Mouse (Mus musculus): ENCODE data around the gene 1700047I17Rik2.
"Not testable (repeated sequence)": the region's sequence is repeated elsewhere in the genome, so short reads cannot be mapped to it uniquely, and the experiment has no call there.

1700047I17Rik2 gene

DNA sequence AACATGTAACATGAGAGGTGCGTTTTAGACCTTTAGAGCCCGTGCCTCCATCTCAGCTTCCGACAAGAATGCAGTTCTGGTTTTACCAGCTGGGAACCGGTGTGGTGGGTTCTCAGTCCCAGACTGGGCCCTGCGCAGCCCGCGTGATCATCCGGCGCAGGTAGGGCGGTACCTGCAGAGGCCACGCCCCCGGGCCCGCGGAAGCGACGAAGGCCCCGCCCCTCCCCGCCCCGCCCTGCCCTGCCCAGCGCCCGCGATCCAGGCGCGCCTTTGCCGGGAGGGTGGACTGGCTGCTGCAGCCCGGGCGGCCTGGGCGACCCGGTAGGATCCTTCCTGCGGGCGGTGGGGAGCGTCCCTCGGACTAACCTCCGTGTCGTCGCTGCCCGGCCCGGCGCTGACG, at the start of gene 1700047I17Rik2:
Gene 1700047I17Rik2 (plus strand): TSS at position 287 of the 400 bp plus-strand sequence.
- DNase-seq (ENCODE audit: low spot score) = not testable (repeated sequence)

DNA sequence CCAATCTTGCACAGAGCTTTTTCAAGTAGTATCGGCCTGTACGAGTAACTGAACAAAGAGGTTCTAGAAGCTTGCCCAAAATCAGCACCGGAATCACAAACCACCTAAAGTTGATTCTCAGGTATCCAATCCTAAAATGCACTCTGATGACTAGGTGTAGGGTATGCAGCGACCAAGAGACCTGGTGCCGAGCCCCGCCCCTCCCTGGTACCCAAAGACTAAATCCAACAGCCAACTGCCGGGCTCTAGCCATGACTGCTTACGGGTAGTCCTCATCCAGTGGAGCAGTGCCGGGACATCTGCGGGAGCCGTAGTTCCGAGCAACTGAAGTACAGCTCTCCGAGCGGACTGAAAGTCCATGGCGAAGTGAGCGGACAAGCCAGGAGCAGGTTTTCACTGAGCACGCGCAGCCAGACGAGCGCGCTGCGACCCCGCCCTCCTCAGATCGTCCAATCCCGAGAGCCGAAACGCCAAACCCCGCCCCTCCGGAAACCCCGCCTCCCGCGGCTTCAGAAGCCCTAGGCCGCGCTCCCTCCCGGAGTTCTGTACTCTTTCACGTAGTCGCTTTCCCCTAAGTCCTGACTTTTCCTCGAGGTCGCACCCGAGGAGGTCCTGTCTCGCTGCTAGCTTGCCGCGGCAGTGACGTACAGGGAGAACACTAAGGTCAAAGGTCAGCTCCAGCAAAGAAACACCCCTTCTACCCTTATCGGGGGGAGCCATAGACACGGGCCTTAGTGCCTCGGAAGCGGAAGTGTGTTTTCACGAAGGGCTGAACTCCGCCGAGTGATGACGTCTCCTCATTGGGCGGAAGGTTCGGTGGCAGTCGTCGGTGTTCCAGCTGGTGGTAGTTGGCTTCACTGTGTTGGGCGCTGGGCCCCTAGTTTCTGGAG, 44.6 kb upstream of the 1700047I17Rik2 start, which contains the start of gene Srp54b:
Gene Srp54b (plus strand): TSS at position 546 of the 890 bp plus-strand sequence.
- DNase-seq (ENCODE audit: low spot score) = not testable (repeated sequence)

DNA sequence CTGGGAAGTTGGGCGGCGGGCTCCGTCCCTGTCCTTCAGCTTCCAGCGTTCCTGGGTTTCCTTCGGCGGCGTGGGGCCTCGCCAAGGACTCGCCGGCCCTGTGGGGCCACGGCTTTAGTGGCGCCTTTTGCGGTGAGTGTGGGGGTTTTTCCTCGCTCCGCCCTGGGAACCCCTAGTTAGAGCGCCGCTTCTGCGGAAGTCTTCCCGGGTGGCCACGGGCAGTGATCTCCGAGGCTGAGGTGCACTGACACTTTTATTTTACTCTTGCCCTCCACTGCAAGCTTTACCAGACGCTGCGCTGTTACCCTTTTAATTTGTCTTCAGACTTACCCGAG, 44.0 kb upstream of the 1700047I17Rik2 start:
- DNase-seq (ENCODE audit: low spot score) = not testable (repeated sequence)

DNA sequence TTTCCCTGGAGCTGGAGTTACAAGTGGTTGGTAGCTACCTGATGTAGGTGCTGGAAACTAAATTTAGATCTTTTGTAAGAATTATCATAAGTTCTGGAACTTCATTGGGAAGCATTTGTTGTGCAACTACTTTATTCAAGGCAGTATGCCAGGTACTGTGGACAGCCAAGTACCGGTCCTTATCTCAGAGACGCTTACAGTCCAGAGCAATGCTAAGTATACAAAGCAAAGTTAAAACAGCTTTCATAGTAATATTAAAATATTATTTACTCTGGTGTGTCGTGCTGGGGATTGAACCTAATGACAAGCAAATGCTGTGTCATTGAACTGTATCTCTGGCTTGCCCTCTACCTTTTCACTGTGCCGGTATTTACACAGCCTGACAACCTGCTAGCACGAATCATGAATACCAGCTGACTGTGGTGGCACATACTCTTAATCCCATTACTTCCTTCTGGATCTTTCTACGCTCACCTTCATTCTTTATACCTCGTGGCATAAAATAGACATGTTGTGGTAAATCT, 32.3 kb upstream of the 1700047I17Rik2 start:
- not testable (repeated sequence) for DNase-seq (ENCODE audit: low spot score)

DNA sequence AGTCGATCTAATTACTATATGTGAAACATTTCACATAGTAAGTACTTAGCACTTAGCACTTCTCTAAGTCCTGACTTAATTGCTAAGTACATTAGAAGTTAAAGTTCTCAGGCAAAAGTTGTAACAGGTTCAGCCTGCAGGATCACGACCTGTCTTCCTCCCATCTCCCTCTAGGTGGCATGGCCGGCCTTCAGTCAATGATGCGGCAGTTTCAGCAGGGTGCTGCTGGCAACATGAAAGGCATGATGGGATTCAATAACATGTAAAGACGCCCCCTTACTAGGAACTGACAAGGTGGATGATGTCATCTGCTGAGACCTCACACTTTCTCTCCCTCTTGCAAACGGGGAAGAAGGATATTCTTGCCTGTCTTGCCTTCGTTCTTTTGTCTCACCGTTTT, 11.7 kb upstream of the 1700047I17Rik2 start:
- not testable (repeated sequence) for DNase-seq (ENCODE audit: low spot score)

DNA sequence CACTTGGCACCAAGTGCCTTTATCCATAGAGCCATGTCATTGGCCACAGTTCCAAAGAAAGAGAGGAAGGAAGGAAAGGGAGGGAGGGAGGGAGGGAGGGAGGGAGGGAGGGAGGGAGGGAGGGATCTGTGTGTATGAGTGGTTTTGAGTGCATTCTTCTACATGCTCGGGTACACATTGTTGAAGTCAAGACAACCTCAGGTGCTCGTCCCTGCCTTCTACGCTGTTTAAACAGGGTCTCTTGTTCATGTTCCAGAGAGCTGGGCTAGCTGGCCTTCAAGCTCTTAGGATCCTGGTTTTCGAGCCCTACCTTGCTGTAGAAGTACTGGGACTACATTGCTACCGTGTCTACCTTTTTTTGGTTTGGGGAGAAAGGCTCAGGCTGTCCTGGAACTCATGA, 10.3 kb upstream of the 1700047I17Rik2 start:
- not testable (repeated sequence) for DNase-seq (ENCODE audit: low spot score)

DNA sequence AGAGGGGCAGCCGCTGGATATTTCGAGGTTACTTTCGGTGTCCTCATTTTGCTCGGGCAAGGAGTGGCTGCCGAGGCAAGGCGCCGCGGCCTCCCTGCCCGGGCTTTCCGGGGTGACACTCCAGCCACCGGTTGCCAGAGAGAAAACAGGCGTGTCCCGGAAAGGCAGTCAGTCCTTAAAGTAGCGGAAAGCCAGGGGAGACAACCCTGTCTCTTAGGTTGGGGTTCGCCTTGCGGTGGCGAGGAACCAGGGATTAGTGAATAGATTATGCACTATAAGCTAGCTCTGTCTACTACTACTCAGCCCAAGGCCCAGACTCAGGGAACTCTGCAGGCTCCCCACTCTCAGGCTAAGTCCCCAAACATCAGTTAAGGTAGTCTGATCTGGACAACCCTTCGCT, 407 bp downstream of the 1700047I17Rik2 start:
- DNase-seq (ENCODE audit: low spot score) = not testable (repeated sequence)

DNA sequence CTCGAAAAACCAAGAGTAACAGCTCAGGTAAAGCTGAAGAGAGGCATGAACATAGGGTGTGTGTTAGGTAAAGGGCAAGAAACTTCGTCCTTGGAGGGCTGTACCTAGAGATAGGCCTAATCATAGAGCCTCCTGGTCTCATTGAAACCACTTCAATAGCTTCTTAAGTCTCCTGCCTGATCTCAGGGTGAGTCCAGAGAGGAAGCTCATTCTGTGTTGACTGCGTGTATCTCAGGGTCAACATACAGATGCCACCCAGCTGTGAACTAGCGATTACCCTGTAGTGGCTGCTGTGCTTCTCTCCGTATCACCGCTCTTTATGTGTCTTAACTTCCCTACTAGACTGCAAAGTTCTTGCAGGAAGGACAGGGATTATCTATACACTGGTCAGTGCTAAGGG, 13.6 kb downstream of the 1700047I17Rik2 start:
- not testable (repeated sequence) for DNase-seq (ENCODE audit: low spot score)

DNA sequence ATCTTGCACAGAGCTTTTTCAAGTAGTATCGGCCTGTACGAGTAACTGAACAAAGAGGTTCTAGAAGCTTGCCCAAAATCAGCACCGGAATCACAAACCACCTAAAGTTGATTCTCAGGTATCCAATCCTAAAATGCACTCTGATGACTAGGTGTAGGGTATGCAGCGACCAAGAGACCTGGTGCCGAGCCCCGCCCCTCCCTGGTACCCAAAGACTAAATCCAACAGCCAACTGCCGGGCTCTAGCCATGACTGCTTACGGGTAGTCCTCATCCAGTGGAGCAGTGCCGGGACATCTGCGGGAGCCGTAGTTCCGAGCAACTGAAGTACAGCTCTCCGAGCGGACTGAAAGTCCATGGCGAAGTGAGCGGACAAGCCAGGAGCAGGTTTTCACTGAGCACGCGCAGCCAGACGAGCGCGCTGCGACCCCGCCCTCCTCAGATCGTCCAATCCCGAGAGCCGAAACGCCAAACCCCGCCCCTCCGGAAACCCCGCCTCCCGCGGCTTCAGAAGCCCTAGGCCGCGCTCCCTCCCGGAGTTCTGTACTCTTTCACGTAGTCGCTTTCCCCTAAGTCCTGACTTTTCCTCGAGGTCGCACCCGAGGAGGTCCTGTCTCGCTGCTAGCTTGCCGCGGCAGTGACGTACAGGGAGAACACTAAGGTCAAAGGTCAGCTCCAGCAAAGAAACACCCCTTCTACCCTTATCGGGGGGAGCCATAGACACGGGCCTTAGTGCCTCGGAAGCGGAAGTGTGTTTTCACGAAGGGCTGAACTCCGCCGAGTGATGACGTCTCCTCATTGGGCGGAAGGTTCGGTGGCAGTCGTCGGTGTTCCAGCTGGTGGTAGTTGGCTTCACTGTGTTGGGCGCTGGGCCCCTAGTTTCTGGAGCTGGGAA, 30.5 kb downstream of the 1700047I17Rik2 start, which contains the start of gene Srp54c:
Gene Srp54c (plus strand): TSS at position 543 of the 894 bp plus-strand sequence.
- DNase-seq (ENCODE audit: low spot score) = not testable (repeated sequence)

DNA sequence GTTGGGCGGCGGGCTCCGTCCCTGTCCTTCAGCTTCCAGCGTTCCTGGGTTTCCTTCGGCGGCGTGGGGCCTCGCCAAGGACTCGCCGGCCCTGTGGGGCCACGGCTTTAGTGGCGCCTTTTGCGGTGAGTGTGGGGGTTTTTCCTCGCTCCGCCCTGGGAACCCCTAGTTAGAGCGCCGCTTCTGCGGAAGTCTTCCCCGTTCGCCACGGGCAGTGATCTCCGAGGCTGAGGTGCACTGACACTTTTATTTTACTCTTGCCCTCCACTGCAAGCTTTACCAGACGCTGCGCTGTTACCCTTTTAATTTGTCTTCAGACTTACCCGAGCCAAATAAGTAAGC, 31.1 kb downstream of the 1700047I17Rik2 start:
- not testable (repeated sequence) for DNase-seq (ENCODE audit: low spot score)

DNA sequence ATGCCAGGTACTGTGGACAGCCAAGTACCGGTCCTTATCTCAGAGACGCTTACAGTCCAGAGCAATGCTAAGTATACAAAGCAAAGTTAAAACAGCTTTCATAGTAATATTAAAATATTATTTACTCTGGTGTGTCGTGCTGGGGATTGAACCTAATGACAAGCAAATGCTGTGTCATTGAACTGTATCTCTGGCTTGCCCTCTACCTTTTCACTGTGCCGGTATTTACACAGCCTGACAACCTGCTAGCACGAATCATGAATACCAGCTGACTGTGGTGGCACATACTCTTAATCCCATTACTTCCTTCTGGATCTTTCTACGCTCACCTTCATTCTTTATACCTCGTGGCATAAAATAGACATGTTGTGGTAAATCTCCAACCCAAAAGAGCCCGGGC, 42.9 kb downstream of the 1700047I17Rik2 start:
- not testable (repeated sequence) for DNase-seq (ENCODE audit: low spot score)

DNA sequence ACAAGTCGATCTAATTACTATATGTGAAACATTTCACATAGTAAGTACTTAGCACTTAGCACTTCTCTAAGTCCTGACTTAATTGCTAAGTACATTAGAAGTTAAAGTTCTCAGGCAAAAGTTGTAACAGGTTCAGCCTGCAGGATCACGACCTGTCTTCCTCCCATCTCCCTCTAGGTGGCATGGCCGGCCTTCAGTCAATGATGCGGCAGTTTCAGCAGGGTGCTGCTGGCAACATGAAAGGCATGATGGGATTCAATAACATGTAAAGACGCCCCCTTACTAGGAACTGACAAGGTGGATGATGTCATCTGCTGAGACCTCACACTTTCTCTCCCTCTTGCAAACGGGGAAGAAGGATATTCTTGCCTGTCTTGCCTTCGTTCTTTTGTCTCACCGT, 62.6 kb downstream of the 1700047I17Rik2 start:
- not testable (repeated sequence) for DNase-seq (ENCODE audit: low spot score)

DNA sequence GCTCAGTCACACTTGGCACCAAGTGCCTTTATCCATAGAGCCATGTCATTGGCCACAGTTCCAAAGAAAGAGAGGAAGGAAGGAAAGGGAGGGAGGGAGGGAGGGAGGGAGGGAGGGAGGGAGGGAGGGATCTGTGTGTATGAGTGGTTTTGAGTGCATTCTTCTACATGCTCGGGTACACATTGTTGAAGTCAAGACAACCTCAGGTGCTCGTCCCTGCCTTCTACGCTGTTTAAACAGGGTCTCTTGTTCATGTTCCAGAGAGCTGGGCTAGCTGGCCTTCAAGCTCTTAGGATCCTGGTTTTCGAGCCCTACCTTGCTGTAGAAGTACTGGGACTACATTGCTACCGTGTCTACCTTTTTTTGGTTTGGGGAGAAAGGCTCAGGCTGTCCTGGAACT, 64.0 kb downstream of the 1700047I17Rik2 start:
- not testable (repeated sequence) for DNase-seq (ENCODE audit: low spot score)
